Mouse (Mus musculus) right cerebral cortex, postnatal 14 days (tissue): ENCODE measurements around the gene B3glct.

Source experiments
- DNase-seq: peaks from one replicate; pipeline ENCODE4 v3.0.0; 2022

The B3glct gene

GRCm38 (mm10) chr5:149751861-149752260, 73.8 kb downstream of the B3glct start:
- no peak for DNase-seq

GRCm38 (mm10) chr5:149753073-149753472, 75.0 kb downstream of the B3glct start:
- no peak for DNase-seq

DNA sequence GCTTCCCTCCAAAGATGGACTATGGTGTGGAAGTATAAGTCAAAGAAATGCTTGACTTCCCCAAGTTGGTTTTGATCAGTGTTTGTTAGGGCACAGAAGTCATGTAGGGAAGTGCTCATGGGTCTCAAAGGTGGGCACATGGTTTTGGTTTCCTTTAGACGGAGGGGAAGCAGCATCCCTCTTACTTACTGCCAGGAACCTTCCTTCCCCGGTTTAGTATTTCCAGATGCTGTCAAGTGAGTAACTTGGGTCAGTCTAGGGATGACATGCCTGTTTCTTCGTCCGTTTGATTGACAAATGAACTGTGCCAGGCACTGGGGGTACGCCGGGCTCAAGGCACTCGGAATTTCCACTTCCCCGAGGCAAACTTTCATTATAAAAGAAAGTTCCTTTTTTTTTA, 89.1 kb downstream of the B3glct start:
- no peak for DNase-seq

DNA sequence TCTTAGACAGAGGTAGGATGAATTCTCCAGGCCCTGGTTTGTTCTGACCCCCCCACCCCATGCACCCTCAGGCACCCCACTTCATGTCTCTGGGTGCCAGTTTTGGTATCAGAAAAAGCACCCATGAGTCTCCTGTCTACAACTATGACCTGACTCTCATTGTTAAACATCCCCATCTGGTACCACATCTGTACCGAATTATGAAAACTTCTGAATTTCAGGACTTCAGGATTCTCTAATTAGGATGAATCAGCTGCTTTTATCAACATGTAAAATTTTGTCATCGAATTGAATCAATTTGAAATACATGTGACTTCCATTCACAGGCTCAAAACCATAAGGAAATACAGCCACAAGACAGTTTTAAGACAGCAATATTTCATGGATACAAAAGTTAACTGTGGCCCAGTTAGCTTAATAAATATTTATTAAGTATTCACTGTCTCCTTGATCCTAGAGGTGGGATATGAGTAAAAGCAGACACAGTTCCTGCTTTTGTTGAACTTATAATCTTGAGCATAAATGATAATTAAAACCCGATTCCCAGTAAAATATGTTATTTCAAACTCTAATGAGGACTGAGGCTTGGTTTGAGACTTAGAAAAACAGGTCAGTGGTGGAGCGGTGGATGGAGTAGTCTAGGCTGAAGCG, 89.7 kb downstream of the B3glct start:
- DNase-seq, result no peak

GRCm38 (mm10) chr5:149769666-149770065, 91.6 kb downstream of the B3glct start:
- DNase-seq, result no peak

DNA sequence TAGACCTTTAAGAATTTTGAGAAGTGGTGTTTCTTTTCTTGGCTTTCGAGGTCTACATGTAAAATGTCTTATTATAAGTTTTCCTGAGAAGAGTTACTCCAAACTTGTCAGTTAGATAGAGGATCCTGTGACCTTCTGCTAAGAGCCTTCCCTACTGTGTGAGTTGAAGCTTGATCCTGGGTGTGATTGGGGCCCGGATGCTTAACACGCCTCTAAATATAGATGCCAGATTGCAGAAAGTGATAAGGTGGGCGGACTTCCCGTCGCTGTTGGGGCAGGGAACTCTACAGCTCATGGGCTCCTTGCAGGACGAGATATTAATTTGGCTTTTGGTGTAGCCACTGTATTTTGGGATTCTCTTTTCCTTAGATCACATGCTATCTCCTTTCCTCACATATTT, 98.0 kb downstream of the B3glct start:
- DNase-seq, result no peak

DNA sequence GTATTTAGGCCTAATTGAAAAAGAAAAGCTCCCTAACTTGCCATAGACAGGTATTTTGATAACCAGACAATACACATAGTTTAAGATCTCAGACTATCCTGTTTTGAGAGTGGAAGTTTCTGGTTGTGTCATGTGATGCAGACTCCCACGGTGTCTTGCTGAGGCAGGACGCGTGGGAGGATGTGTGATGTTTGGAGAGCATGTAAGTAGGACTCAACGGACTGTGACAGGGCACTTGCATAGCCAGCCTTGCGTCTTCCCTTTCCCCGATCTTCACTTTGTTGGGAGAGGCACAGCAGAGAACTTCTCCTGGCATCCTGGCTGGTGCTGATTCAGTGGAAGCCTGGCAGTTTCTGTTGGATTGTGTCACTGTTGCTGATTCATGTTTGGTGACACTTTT, 101.7 kb downstream of the B3glct start:
- DNase-seq, result no peak

- no peak for DNase-seq
These were observed 102.4 kb downstream of the B3glct start for GRCm38 (mm10) chr5:149780411-149780810.

DNA sequence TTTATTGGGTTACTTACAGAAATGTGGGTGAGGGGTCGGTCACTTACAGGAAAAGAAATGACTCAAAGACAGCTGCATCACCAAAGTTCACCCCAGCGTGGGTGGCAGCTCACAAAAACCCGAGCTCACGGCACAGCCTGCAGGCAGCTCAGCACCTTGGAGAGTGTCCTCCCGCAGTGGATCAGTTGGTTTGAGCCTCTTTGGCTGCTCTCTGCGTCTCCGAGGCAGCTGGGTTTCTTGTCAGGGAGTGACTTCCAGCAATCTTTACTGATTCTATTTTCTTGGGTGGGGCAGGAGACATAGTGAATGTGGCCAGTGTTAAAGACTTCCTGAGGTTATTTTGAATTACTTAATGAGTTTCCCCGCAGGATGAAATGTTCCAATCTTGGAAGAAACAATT, 112.1 kb downstream of the B3glct start:
- no peak for DNase-seq

- no peak for DNase-seq
These were observed 132.0 kb downstream of the B3glct start for GRCm38 (mm10) chr5:149810071-149810470.

DNA sequence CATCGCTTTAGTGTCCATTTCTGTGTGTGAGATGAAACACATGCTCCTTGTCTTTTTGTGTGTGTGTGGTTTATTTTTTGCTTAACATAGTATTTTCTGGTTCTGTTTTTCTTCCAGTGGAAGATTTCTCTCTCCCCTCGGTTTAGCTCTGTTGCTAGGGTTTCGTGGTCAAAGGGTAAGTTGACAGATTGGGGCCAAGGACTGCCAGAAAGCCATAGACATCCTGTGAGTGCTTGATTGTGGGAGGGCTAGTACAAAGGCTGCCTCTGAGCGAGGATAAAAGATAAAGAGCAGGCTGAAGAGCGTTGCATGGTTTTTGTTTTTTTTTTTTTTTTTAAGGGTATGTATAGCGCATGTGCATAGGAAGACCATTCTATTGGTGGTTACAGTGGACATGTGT, 133.8 kb downstream of the B3glct start:
- DNase-seq, result no peak
